14 mouse cellular contexts compared by ENCODE assay signal in genomic region chr14:79527704-79528103, GRCm38 (mm10). TPM values are rescaled to one million over a fixed set of nuclear protein-coding genes. Genes with fewer than 3 reads are reported as not detected.
DNase-seq lines count a peak whose midpoint lies in the region; ATAC-seq lines count a peak whose summit lies in the region.
"Had no signal": no experiment of that assay in that cellular context is flagged by ENCODE, and none has a peak within 500 bp of the region (broad histone marks: within the 10 kb centered on the region; RNA-seq: fewer than 3 reads in every experiment).

No protein-coding gene starts in this region.

- 0 out of 2 replicates have a peak overlapping the region, but pooled peaks have one; percentile 11 for H3K4me2 ChIP-seq in embryonic facial prominence, embryonic 13.5 days
- no peak overlapping the region for H3K4me2 ChIP-seq in kidney, embryonic 14.5 days (replicated peaks; ENCODE audit: low read depth, low read length)
- H3K4me2 ChIP-seq: hindbrain, embryonic 13.5 days; midbrain, embryonic 15.5 days had no signal

- ATAC-seq in embryonic facial prominence, embryonic 13.5 days (ENCODE audit: insufficient number of reproducible peaks, insufficient read depth, low FRiP score, low TSS enrichment, low read depth): peak; percentile 88; the same call in 1 of the 2 replicates
- ATAC-seq in kidney, embryonic 14.5 days (ENCODE audit: low FRiP score, low TSS enrichment): peak; percentile 73; the same call in 1 of the 2 replicates
- no peak for ATAC-seq in erythroblast, adult 5-6 weeks (replicated peaks; ENCODE audit: low FRiP score, poor library complexity, severe bottlenecking)
- ATAC-seq in monocyte, adult 5-6 weeks (replicated peaks; ENCODE audit: insufficient number of reproducible peaks, low FRiP score, low TSS enrichment, poor library complexity, severe bottlenecking): no peak
- ATAC-seq: midbrain, embryonic 15.5 days had no signal

- H3K9me3 ChIP-seq in embryonic facial prominence, embryonic 13.5 days: no peaks in the 10 kb centered on the region
- H3K9me3 ChIP-seq in kidney, embryonic 14.5 days (ENCODE audit: control insufficient read depth, low read length): no peaks in the 10 kb centered on the region
- H3K9me3 ChIP-seq: hindbrain, embryonic 13.5 days; midbrain, embryonic 15.5 days had no signal

- peak; percentile 71 for DNase-seq in heart, adult 11 months
- DNase-seq in heart, adult 9 months (ENCODE audit: low spot score in 2 of 2): no peak
- peak; percentile 53 for DNase-seq in lung, postnatal 14 days
- DNase-seq in layer of hippocampus, adult 11-12 months (ENCODE audit: low spot score): no peak
- DNase-seq: adrenal gland, adult 8-10 months; cerebellum, adult 11 months; left cerebral cortex, postnatal 4 days had no signal

- H3K9ac ChIP-seq in embryonic facial prominence, embryonic 13.5 days: no peak overlapping the region
- no peak overlapping the region for H3K9ac ChIP-seq in kidney, embryonic 14.5 days (ENCODE audit: low read depth, low read length)
- H3K9ac ChIP-seq: hindbrain, embryonic 13.5 days; midbrain, embryonic 15.5 days had no signal

- H3K27me3 ChIP-seq in embryonic facial prominence, embryonic 13.5 days: no peaks in the 10 kb centered on the region
- no peaks in the 10 kb centered on the region for H3K27me3 ChIP-seq in kidney, embryonic 14.5 days (ENCODE audit: control insufficient read depth, insufficient read depth, low read length)
- H3K27me3 ChIP-seq: hindbrain, embryonic 13.5 days; midbrain, embryonic 15.5 days had no signal

- H3K4me3 ChIP-seq in embryonic facial prominence, embryonic 13.5 days: no peak overlapping the region
- H3K4me3 ChIP-seq in kidney, embryonic 14.5 days (ENCODE audit: low read length): no peak overlapping the region
- H3K4me3 ChIP-seq: erythroblast, embryonic 14.5 days; hindbrain, embryonic 13.5 days; midbrain, embryonic 15.5 days had no signal

- H3K4me1 ChIP-seq in embryonic facial prominence, embryonic 13.5 days: 0 out of 2 replicates have a peak, but pooled peaks cover 3% of the 10 kb centered on the region
- no peaks in the 10 kb centered on the region for H3K4me1 ChIP-seq in kidney, embryonic 14.5 days (ENCODE audit: control insufficient read depth, insufficient read depth, low read length)
- H3K4me1 ChIP-seq: hindbrain, embryonic 13.5 days; midbrain, embryonic 15.5 days had no signal

- 43% methylated on average over 6 of the region's 6 CpGs for WGBS in embryonic facial prominence, embryonic 13.5 days
- 37% methylated on average over 6 of the region's 6 CpGs for WGBS in kidney, embryonic 14.5 days

- no peak overlapping the region for H3K27ac ChIP-seq in embryonic facial prominence, embryonic 13.5 days
- no peak overlapping the region for H3K27ac ChIP-seq in kidney, embryonic 14.5 days (ENCODE audit: low read depth, low read length)
- H3K27ac ChIP-seq: hindbrain, embryonic 13.5 days; midbrain, embryonic 15.5 days had no signal

- no peaks in the 10 kb centered on the region for H3K36me3 ChIP-seq in embryonic facial prominence, embryonic 13.5 days
- no peaks in the 10 kb centered on the region for H3K36me3 ChIP-seq in kidney, embryonic 14.5 days (ENCODE audit: control insufficient read depth, insufficient read depth, low read length)
- H3K36me3 ChIP-seq: hindbrain, embryonic 13.5 days; midbrain, embryonic 15.5 days had no signal

RNA-seq across cellular contexts. Expression of gene Wbp4, which starts 46.4 kb away (rescaled TPM):
- 53.6 and 54.2 TPM in 2 replicates for polyA plus RNA-seq in embryonic facial prominence, embryonic 13.5 days (2015; fragmentation: Nextera tagmentation; extraction: Ambion mirVana)
- 47.1 and 64.8 TPM in 2 replicates for polyA plus RNA-seq in kidney, embryonic 14.5 days (2014; fragmentation: Nextera tagmentation; extraction: Ambion mirVana)
- 12.1 and 13.0 TPM in 2 replicates for total RNA-seq in erythroblast, adult 5-6 weeks (2015; ENCODE audit: low replicate concordance)
- total RNA-seq in erythroblast, adult 5-6 weeks (2017; ENCODE audit: low replicate concordance): 30.7 and 45.6 TPM in 2 replicates
- 59.1 to 69.4 TPM (median 63.9 TPM) in 3 replicates for total RNA-seq in monocyte, adult 5-6 weeks (2017)

RNA-seq across cellular contexts. Expression of gene Elf1, which starts 46.7 kb away (rescaled TPM):
- polyA plus RNA-seq in embryonic facial prominence, embryonic 13.5 days (2015; fragmentation: Nextera tagmentation; extraction: Ambion mirVana): 12.9 and 13.1 TPM in 2 replicates
- polyA plus RNA-seq in kidney, embryonic 14.5 days (2014; fragmentation: Nextera tagmentation; extraction: Ambion mirVana): 13.9 and 18.5 TPM in 2 replicates
- 38.8 and 45.6 TPM in 2 replicates for total RNA-seq in erythroblast, adult 5-6 weeks (2015; ENCODE audit: low replicate concordance)
- total RNA-seq in erythroblast, adult 5-6 weeks (2017; ENCODE audit: low replicate concordance): 83.8 and 92.9 TPM in 2 replicates
- 153 to 230 TPM (median 169 TPM) in 3 replicates for total RNA-seq in monocyte, adult 5-6 weeks (2017)

RNA-seq across cellular contexts. Expression of gene Sugt1, which starts 59.8 kb away (rescaled TPM):
- 137 and 150 TPM in 2 replicates for polyA plus RNA-seq in embryonic facial prominence, embryonic 13.5 days (2015; fragmentation: Nextera tagmentation; extraction: Ambion mirVana)
- polyA plus RNA-seq in kidney, embryonic 14.5 days (2014; fragmentation: Nextera tagmentation; extraction: Ambion mirVana): 135 and 166 TPM in 2 replicates
- total RNA-seq in erythroblast, adult 5-6 weeks (2015; ENCODE audit: low replicate concordance): 46.9 and 56.4 TPM in 2 replicates
- 30.9 and 44.0 TPM in 2 replicates for total RNA-seq in erythroblast, adult 5-6 weeks (2017; ENCODE audit: low replicate concordance)
- total RNA-seq in monocyte, adult 5-6 weeks (2017): 144 to 198 TPM (median 182 TPM) in 3 replicates

Comparison
In these comparisons a context has a peak if more than half of its experiments do, and no peak if none do; other contexts are left out.
1. DNase-seq: peak in heart, adult 11 months (single experiment) and lung, postnatal 14 days (single experiment); none in heart, adult 9 months (0 of 2) and layer of hippocampus, adult 11-12 months (single experiment).
2. ATAC-seq: peak in embryonic facial prominence, embryonic 13.5 days (single experiment) and kidney, embryonic 14.5 days (single experiment); none in erythroblast, adult 5-6 weeks (single experiment) and monocyte, adult 5-6 weeks (single experiment).